Mouse (Mus musculus) frontal cortex, adult (tissue): ENCODE data around the gene 1700028J19Rik.
A peak's percentile ranks its signal among the peaks of the same experiment; 100 is the strongest.

Experiments
- ATAC-seq: cut with Nextera tagmentation; 2 replicates; pipeline ENCODE4 v1.9.2; 2017; ENCODE audit warnings: mild to moderate bottlenecking, moderate library complexity, mixed read lengths; ENCODE audit not compliant: low TSS enrichment

1700028J19Rik gene

GRCm38 (mm10) chr7:44246055-44246983 is at the start of gene 1700028J19Rik, which contains the start of gene 2410002F23Rik:
Gene 1700028J19Rik, minus strand, starts transcription at chr7:44246695.
Gene 2410002F23Rik, plus strand, starts transcription at chr7:44246722.
- ATAC-seq, result peak; percentile 87

- no peak for ATAC-seq
These were observed 44.9 kb upstream of the 1700028J19Rik start for GRCm38 (mm10) chr7:44291418-44291817.

- no peak for ATAC-seq
These were observed 44.5 kb upstream of the 1700028J19Rik start for GRCm38 (mm10) chr7:44290986-44291385.

GRCm38 (mm10) chr7:44287760-44288159 is 41.3 kb upstream of the 1700028J19Rik start:
- no peak for ATAC-seq

- peak; percentile 23; the same call in 1 of the 2 replicates for ATAC-seq
These were observed 35.1 kb upstream of the 1700028J19Rik start for GRCm38 (mm10) chr7:44281586-44281985.

GRCm38 (mm10) chr7:44280959-44281358 is 34.5 kb upstream of the 1700028J19Rik start:
- peak; percentile 41; the same call in 1 of the 2 replicates for ATAC-seq

GRCm38 (mm10) chr7:44277250-44277622 is 30.7 kb upstream of the 1700028J19Rik start:
- peak; percentile 50; the same call in 1 of the 2 replicates for ATAC-seq

GRCm38 (mm10) chr7:44276461-44277249 is 30.2 kb upstream of the 1700028J19Rik start:
- no peak for ATAC-seq

GRCm38 (mm10) chr7:44275546-44275945 is 29.1 kb upstream of the 1700028J19Rik start:
- no peak for ATAC-seq

GRCm38 (mm10) chr7:44274096-44274495 is 27.6 kb upstream of the 1700028J19Rik start:
- no peak for ATAC-seq

- ATAC-seq, result no peak
These were observed 27.0 kb upstream of the 1700028J19Rik start for GRCm38 (mm10) chr7:44273446-44273845.

GRCm38 (mm10) chr7:44272546-44272945 is 26.1 kb upstream of the 1700028J19Rik start:
- no peak for ATAC-seq

- no peak for ATAC-seq
These were observed 24.8 kb upstream of the 1700028J19Rik start for GRCm38 (mm10) chr7:44271309-44271708.

GRCm38 (mm10) chr7:44269397-44269796 is 22.9 kb upstream of the 1700028J19Rik start:
- no peak for ATAC-seq

- no peak for ATAC-seq
These were observed 21.6 kb upstream of the 1700028J19Rik start for GRCm38 (mm10) chr7:44268117-44268516.

- ATAC-seq, result peak; percentile 84
These were observed 16.5 kb upstream of the 1700028J19Rik start for GRCm38 (mm10) chr7:44262791-44263643.

GRCm38 (mm10) chr7:44261147-44261546 is 14.7 kb upstream of the 1700028J19Rik start, which contains the start of gene Gm15517:
Gene Gm15517, plus strand, starts transcription at chr7:44261447.
- ATAC-seq, result no peak

GRCm38 (mm10) chr7:44260410-44260809 is 13.9 kb upstream of the 1700028J19Rik start:
- ATAC-seq, result no peak

- no peak for ATAC-seq
These were observed 10.8 kb upstream of the 1700028J19Rik start, which contains the start of gene Acp4 for GRCm38 (mm10) chr7:44257278-44257677. Gene Acp4, minus strand, starts transcription at chr7:44257378.

- no peak for ATAC-seq
These were observed 8.4 kb upstream of the 1700028J19Rik start for GRCm38 (mm10) chr7:44254930-44255329.

GRCm38 (mm10) chr7:44253023-44253616 is 6.6 kb upstream of the 1700028J19Rik start:
- ATAC-seq, result no peak
